Mouse (Mus musculus): ENCODE measurements around the gene Glrx5. TPM values are rescaled to one million over a fixed set of nuclear protein-coding genes. Genes with fewer than 3 reads are reported as not detected.

Glrx5 gene
- total RNA-seq, 2 experiments from 2014 or later: 26.9 to 58.1 TPM

- ATAC-seq (replicated peaks; ENCODE audit: poor library complexity): no peak
Measured at GRCm38 (mm10) chr12:105066523-105066922, 34.0 kb downstream of the Glrx5 start.

- peak; percentile 79 for ATAC-seq (replicated peaks; ENCODE audit: poor library complexity)
Measured at GRCm38 (mm10) chr12:105068911-105069310, 36.4 kb downstream of the Glrx5 start.

- ATAC-seq (replicated peaks; ENCODE audit: poor library complexity): peak; percentile 83
Measured at GRCm38 (mm10) chr12:105073708-105074107, 41.2 kb downstream of the Glrx5 start.

GRCm38 (mm10) chr12:105075496-105075895 lies 43.0 kb downstream of the Glrx5 start:
- no peak for ATAC-seq (replicated peaks; ENCODE audit: poor library complexity)

- no peak for ATAC-seq (replicated peaks; ENCODE audit: poor library complexity)
Measured at GRCm38 (mm10) chr12:105076511-105076910, 44.0 kb downstream of the Glrx5 start.

- no peak for ATAC-seq (replicated peaks; ENCODE audit: poor library complexity)
Measured at GRCm38 (mm10) chr12:105077232-105077631, 44.7 kb downstream of the Glrx5 start.

GRCm38 (mm10) chr12:105084171-105084570 lies 51.7 kb downstream of the Glrx5 start:
- no peak for ATAC-seq (replicated peaks; ENCODE audit: poor library complexity)

- ATAC-seq (replicated peaks; ENCODE audit: poor library complexity): no peak
Measured at GRCm38 (mm10) chr12:105084816-105085215, 52.3 kb downstream of the Glrx5 start.

- no peak for ATAC-seq (replicated peaks; ENCODE audit: poor library complexity)
Measured at GRCm38 (mm10) chr12:105085296-105085695, 52.8 kb downstream of the Glrx5 start.

GRCm38 (mm10) chr12:105086781-105087180 lies 54.3 kb downstream of the Glrx5 start:
- ATAC-seq (replicated peaks; ENCODE audit: poor library complexity): no peak

GRCm38 (mm10) chr12:105087353-105087752 lies 54.9 kb downstream of the Glrx5 start:
- no peak for ATAC-seq (replicated peaks; ENCODE audit: poor library complexity)

GRCm38 (mm10) chr12:105089231-105089630 lies 56.7 kb downstream of the Glrx5 start:
- ATAC-seq (replicated peaks; ENCODE audit: poor library complexity): no peak

GRCm38 (mm10) chr12:105091604-105092003 lies 59.1 kb downstream of the Glrx5 start:
- no peak for ATAC-seq (replicated peaks; ENCODE audit: poor library complexity)

Other genes starting within 250 kb of the Glrx5 start
- 0.10 TPM in 1 of 2 replicates, not detected in the other for gene Clmn, start 167.6 kb upstream of the Glrx5 start, total RNA-seq (2015)
- gene Clmn, start 167.6 kb upstream of the Glrx5 start, total RNA-seq (2017): not detected in 2 replicates
- gene Syne3, start 22.9 kb upstream of the Glrx5 start, total RNA-seq (2015): 10.1 and 13.1 TPM in 2 replicates
- gene Syne3, start 22.9 kb upstream of the Glrx5 start, total RNA-seq (2017): 19.5 and 21.1 TPM in 2 replicates
- gene Tcl1b2, start 113.3 kb downstream of the Glrx5 start, total RNA-seq (2015): not detected in 2 replicates
- not detected in 2 replicates for gene Tcl1b2, start 113.3 kb downstream of the Glrx5 start, total RNA-seq (2017)
- not detected in 2 replicates for gene Tcl1b1, start 127.0 kb downstream of the Glrx5 start, total RNA-seq (2015)
- gene Tcl1b1, start 127.0 kb downstream of the Glrx5 start, total RNA-seq (2017): not detected in 2 replicates
- gene Tcl1b5, start 143.7 kb downstream of the Glrx5 start, total RNA-seq (2015): not detected in 2 replicates
- not detected in 2 replicates for gene Tcl1b5, start 143.7 kb downstream of the Glrx5 start, total RNA-seq (2017)
- not detected in 2 replicates for gene Tcl1b3, start 158.4 kb downstream of the Glrx5 start, total RNA-seq (2015)
- gene Tcl1b3, start 158.4 kb downstream of the Glrx5 start, total RNA-seq (2017): not detected in 2 replicates
- gene Tcl1b4, start 169.3 kb downstream of the Glrx5 start, total RNA-seq (2015): not detected in 2 replicates
- gene Tcl1b4, start 169.3 kb downstream of the Glrx5 start, total RNA-seq (2017): not detected in 2 replicates
- not detected in 2 replicates for gene Tcl1, start 190.1 kb downstream of the Glrx5 start, total RNA-seq (2015)
- not detected in 2 replicates for gene Tcl1, start 190.1 kb downstream of the Glrx5 start, total RNA-seq (2017)

Measured in megakaryocyte progenitor cell, adult 5-6 weeks (primary cell).